Mouse (Mus musculus) 3134 (cell line): ENCODE results near the gene Cdh8.

ENCODE experiments used
- DNase-seq: peaks from one replicate; pipeline ENCODE4 v3.0.0-alpha.2; 2011; ENCODE audit warnings: low spot score; ENCODE audit not compliant: insufficient read length; ENCODE audit errors: extremely low read depth

Gene Cdh8

DNA sequence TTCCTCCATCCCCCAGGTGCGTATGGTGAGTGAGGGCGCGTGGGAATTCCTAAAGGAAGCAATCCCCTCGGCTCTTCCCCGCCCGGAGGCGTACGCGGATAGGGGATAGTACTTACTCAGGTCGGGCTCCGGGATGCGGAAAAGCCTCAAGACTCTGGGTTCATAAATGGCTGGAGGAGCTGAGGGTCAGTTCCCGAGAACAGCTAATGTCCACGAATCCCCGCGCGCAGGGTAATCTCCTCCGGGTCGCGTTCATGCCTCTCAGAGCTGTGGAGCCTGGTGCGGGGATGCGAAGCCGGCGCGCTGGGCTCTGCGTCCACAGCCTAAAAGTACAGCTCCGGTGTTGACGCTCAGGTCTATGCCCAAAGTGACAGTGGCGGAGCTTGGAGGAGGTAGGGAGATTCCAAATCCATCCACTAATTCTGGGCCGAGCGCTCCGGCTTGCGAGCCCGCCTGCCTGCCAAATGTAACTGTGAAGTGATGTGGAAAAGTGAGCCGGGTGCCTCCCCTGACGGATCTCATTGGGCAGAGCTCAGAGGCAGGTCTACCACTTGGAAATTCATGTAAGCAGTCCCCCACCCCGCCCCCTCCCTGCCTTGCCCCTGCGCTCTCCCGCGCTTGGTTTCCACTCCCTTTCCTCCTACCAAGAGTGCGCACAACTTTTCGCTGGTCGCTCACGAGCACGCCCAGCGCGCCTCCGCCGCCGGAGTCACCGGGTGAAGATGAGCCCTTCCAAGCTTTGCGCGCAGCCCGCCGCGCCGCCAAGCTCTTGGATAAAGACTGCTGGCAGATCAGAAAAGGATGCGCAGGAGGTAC is at the start of gene Cdh8:
TSS of gene Cdh8 (minus strand) at position 506 of the 816 bp plus-strand sequence.
- peak; percentile 4 for DNase-seq

GRCm38 (mm10) chr8:99446506-99446905 is 30.2 kb upstream of the Cdh8 start:
- DNase-seq: no peak

DNA sequence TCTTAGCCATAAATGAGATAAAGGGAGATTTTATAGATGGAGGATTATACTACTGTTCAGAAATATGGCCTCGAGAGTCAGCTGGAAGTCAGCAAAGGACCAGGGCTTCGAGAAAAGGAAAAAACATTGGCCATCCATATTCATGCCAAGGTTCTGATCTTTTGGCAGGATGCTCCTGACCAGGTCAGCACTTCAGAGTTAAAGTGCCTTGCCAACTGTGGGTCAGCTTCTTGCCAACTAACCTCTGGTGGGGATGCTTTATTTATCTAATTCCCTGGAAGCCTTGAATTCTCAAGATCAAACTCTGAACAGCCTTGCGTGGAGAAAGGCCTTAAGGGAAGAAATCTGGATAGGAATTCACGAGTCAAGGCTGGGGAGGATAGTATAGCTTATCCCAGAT is 9.6 kb upstream of the Cdh8 start:
- DNase-seq: no peak

DNA sequence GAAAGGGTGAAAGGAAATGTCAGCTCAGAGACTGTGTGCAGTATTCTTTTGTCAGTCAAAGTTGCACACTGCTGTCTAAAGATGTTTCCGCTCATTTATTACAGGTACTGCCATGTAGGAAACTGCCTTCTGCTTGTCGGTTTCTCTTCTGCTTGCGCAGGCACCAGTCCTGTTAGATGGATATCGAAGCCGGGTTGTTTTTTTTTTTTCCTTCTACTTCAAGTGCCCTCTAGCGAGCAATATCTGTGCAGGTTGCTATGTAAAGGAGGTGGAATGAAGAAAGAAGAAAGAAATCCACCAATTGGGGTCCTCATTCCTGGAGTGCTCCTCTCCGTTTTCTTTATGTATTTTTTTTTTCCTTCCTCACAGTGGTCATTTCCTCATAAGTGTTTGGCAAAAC is 5.2 kb upstream of the Cdh8 start:
- no peak for DNase-seq

- no peak for DNase-seq
Measured at GRCm38 (mm10) chr8:99419726-99420125, 3.5 kb upstream of the Cdh8 start.

GRCm38 (mm10) chr8:99417456-99417855 is 1.2 kb upstream of the Cdh8 start:
- no peak for DNase-seq

GRCm38 (mm10) chr8:99415076-99415965 is 950 bp downstream of the Cdh8 start:
- DNase-seq: peak; percentile 8

DNA sequence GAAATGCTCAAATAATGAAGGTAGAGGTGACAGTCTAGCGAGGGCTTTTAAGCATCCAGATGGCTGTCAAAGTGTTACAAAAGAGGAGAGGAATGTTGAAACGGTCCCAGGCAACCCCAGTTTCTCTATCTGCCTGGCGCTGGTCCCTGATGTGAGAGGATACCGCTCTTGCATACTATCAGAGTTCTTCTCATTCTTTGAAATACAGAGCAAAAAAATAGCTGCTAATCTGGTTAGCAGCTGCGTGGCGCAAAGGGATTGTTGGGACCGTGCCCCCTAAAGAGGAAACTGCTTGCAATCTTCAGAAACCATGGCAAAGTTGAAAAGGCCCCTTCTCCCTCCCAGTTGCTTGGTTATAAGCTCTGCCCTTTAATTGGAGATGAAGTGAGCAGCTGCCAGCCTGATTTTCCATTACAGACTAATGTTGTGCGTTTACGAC is 1.8 kb downstream of the Cdh8 start:
- DNase-seq: no peak

DNA sequence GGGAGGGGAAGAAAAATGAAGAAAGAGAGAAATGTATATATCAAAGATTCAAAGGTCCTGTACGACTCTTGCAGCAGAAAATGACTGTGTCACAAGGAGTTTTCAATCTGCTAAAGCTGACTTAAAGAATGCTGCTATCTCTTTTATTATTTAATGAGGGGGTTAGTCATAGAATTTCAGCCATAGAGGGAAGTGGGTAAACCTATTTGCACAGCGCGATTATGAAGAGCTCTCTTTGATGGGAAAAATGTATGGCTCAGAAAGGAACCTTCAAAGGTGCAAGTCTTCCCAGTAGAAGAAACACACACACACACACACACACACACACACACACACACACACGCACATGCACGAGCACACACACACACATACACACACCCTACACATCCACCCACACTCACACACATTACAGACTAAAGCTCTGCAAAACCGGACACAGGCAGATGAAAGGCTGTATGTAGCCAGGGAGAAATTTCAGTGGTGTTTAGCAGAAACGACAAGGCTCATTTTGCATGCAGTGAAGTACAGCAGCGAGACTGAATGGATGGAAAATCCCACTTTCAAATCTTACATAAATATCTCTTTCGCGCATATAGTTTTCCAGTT is 2.3 kb downstream of the Cdh8 start:
- DNase-seq: no peak

- DNase-seq: no peak
Measured at GRCm38 (mm10) chr8:99393908-99394307, 22.4 kb downstream of the Cdh8 start.

GRCm38 (mm10) chr8:99370104-99370503 is 46.2 kb downstream of the Cdh8 start:
- no peak for DNase-seq

DNA sequence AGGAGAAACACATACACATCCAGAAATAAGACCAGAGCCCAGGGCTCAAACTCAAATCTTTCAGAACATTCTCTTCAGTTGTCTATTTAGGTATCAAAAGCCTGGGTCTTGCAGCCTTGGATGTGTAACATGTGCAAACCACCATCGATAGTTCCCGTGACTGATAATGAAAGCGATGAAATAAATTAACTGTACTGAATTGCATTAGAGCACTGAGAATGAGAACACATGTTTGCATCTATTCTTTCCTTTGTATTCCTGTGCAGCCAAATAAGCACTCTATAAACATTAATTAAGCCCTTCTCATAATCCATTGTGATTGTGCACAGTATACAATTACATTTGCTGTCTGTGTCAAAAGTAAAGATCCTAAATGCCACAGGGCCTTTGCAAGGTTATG is 47.1 kb downstream of the Cdh8 start:
- DNase-seq: no peak

- DNase-seq: no peak
Measured at GRCm38 (mm10) chr8:99368449-99368848, 47.8 kb downstream of the Cdh8 start.

DNA sequence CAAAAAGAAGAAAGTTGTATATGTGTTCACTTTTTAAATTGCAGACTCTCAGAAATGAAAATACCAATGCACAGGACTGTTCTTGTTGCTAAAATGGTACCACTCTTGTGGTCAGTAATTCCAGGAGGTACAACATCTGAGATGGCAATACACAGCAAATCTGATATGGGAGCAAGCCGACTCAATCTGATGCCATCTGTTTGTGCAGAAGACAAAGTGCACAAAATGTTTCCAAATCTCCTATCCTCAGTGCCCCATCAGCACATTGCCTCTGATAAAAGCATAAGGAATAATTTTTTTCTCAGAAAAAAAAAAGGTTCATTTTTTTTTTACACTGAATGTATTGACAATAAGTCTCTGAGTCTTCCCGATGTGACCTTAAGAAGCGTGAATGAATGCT is 62.3 kb downstream of the Cdh8 start:
- DNase-seq: no peak

DNA sequence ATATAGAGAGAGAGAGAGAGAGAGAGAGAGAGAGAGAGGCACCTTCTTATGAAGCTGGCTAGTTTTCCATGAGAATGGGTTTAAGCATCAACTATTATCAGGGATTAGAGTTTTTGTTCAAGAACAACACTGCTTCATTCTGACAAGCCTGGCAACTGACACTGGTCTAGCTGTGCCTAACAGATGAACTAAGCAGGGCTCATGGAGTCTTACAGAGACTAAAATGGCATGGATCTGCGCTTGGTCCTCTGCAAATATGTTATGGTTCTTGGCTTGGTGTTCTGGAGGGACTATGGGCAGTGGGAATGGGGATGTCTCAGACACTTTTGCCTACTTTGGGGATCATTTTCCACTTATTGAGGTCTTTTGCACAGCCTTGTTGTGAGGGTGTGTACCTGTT is 63.0 kb downstream of the Cdh8 start:
- DNase-seq: no peak

GRCm38 (mm10) chr8:99349456-99349855 is 66.8 kb downstream of the Cdh8 start:
- DNase-seq: no peak

DNA sequence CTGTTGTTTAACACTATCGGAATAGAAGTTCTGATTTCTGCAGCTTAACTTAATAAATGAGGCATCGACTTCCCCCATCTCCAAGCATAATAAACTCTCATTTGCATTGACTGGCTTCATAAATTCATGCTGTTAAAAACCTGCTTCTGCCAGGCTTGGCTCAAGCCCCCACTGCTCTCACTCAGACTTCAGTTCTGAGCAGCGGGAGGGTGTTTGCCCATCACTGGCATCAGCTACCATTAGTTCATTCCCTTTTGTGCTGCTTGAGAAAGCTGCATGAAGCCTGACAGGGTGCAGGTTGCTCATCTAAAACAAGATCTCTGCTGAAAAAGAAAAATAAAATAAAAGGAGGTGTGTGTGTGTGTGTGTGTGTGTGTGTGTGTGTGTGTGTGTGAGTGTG is 67.7 kb downstream of the Cdh8 start:
- no peak for DNase-seq

DNA sequence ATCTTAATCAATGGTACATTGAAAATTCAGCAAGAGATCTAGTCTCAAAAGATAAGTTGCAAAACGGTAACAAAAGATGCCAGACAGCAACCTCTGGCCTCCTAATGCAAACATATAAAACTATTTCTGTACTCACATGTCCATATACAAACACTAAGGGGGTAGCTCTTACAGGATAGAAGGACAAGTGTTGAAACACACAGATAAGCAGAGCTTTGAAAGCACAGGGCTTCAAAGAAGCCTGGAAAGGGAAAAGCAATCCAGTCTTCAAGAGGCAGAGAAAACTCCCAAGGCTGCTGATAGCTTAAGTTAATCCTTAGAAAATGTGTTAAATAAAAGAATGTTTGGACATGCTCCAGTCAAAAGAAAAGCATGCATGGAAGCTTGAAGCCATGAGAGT is 77.0 kb downstream of the Cdh8 start:
- no peak for DNase-seq

- DNase-seq: no peak
Measured at GRCm38 (mm10) chr8:99327559-99327958, 88.7 kb downstream of the Cdh8 start.

DNA sequence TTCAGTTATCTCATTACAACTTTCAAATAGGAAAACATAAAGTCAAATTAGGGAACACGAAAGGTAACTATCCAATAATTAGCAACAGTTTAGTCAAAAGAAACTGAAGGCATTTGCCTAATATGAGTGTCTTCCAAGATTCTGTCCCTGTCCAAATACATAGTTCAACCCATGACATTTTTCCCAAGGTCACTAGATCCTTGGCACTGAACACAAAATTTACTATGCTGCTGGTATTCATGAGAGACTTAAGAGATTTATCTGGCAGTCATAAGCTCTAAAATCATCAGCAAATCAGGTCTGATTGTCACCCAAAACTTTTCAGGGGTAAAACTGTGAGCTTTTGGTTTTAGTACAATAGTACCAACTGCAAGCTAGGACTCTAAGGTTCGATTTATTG is 101.7 kb downstream of the Cdh8 start:
- DNase-seq: no peak

DNA sequence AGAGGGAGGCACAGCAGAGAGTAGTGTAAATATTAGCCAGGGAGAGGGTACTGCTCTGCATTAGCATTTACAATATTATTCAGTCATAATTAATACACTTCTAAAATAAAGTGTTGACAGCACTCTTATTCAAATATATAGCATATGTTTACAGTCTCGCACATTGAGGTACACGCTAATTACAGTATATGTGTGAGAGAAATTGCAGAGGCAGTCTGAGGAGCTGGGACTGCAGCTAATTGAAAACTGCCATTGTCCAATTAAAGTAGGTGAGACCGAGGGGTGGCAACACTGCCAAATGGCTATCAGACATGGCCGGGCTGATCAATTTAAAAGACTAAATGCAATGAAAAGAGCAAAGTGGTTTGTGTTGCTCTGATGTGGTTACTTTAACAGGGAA is 112.1 kb downstream of the Cdh8 start:
- DNase-seq: no peak
